In genomic region chr4:154297761-154298160, GRCm38 (mm10) we compare ENCODE assay signal across 10 mouse cellular contexts. TPM values are rescaled to one million over a fixed set of nuclear protein-coding genes. Genes with fewer than 3 reads are reported as not detected.
DNase-seq lines count a peak whose midpoint lies in the region; ATAC-seq and TF ChIP-seq lines count a peak whose summit lies in the region.
"Had no signal": no experiment of that assay in that cellular context is flagged by ENCODE, and none has a peak within 500 bp of the region (broad histone marks: within the 10 kb centered on the region; RNA-seq: fewer than 3 reads in every experiment).

No protein-coding gene starts in this region.

- no peak for TF ChIP-seq POLR2A in kidney, adult 2 months (IDR thresholded peaks at IDR 0.05; ENCODE audit: low read depth, low read length)

- ATAC-seq in neural tube, embryonic 15.5 days (ENCODE audit: low FRiP score), result no peak
- no peak; the same call in 1 of the 2 replicates for ATAC-seq in liver, postnatal 0 days
- ATAC-seq in forebrain, embryonic 12.5 days (ENCODE audit: low FRiP score), result no peak
- no peak for ATAC-seq in hindbrain, embryonic 11.5 days (ENCODE audit: low FRiP score)
- no peak for ATAC-seq in forebrain, embryonic 11.5 days (replicated peaks; ENCODE audit: low FRiP score)

- H3K36me3 ChIP-seq in neural tube, embryonic 15.5 days, result no peaks in the 10 kb centered on the region
- no peaks in the 10 kb centered on the region for H3K36me3 ChIP-seq in kidney, adult 2 months (ENCODE audit: control insufficient read depth, insufficient read depth, low read length)
- no peaks in the 10 kb centered on the region for H3K36me3 ChIP-seq in liver, postnatal 0 days (replicated peaks; ENCODE audit: insufficient read depth, low read length)
- H3K36me3 ChIP-seq in forebrain, embryonic 12.5 days (replicated peaks), result no peaks in the 10 kb centered on the region
- no peaks in the 10 kb centered on the region for H3K36me3 ChIP-seq in hindbrain, embryonic 11.5 days (ENCODE audit: control insufficient read depth, insufficient read depth, low read length)
- H3K36me3 ChIP-seq in forebrain, embryonic 11.5 days (ENCODE audit: control insufficient read depth, insufficient read depth, low read length), result no peaks in the 10 kb centered on the region
- H3K36me3 ChIP-seq: neural tube, embryonic 12.5 days had no signal

- H3K9me3 ChIP-seq in neural tube, embryonic 15.5 days (replicated peaks), result no peaks in the 10 kb centered on the region
- H3K9me3 ChIP-seq in liver, postnatal 0 days (ENCODE audit: low read length), result no peaks in the 10 kb centered on the region
- H3K9me3 ChIP-seq in forebrain, embryonic 12.5 days, result no peaks in the 10 kb centered on the region
- no peaks in the 10 kb centered on the region for H3K9me3 ChIP-seq in hindbrain, embryonic 11.5 days (ENCODE audit: control insufficient read depth, low read length)
- no peaks in the 10 kb centered on the region for H3K9me3 ChIP-seq in forebrain, embryonic 11.5 days (ENCODE audit: control insufficient read depth, low read length)
- H3K9me3 ChIP-seq: neural tube, embryonic 12.5 days had no signal

- H3K27ac ChIP-seq in neural tube, embryonic 15.5 days (replicated peaks), result no peak overlapping the region
- H3K27ac ChIP-seq in kidney, adult 2 months (ENCODE audit: insufficient read depth, low read depth, low read length), result peak overlapping the region; percentile 70
- no peak overlapping the region for H3K27ac ChIP-seq in liver, postnatal 0 days (ENCODE audit: low read depth)
- H3K27ac ChIP-seq in forebrain, embryonic 12.5 days, result no peak overlapping the region
- H3K27ac ChIP-seq in hindbrain, embryonic 11.5 days (ENCODE audit: low read depth, low read length), result no peak overlapping the region
- H3K27ac ChIP-seq in forebrain, embryonic 11.5 days (ENCODE audit: low read depth, low read length), result no peak overlapping the region
- H3K27ac ChIP-seq: neural tube, embryonic 12.5 days had no signal

- peaks cover 19% of the 10 kb centered on the region for H3K4me1 ChIP-seq in neural tube, embryonic 15.5 days
- H3K4me1 ChIP-seq in kidney, adult 2 months (ENCODE audit: control insufficient read depth, insufficient read depth, low read length), result peaks cover 31% of the 10 kb centered on the region
- peaks cover 17% of the 10 kb centered on the region for H3K4me1 ChIP-seq in liver, postnatal 0 days (ENCODE audit: insufficient read depth)
- H3K4me1 ChIP-seq in forebrain, embryonic 12.5 days, result peaks cover 15% of the 10 kb centered on the region
- 0 out of 2 replicates have a peak, but pooled peaks cover 5% of the 10 kb centered on the region for H3K4me1 ChIP-seq in hindbrain, embryonic 11.5 days (replicated peaks; ENCODE audit: control insufficient read depth, insufficient read depth, low read length)
- H3K4me1 ChIP-seq in forebrain, embryonic 11.5 days (replicated peaks; ENCODE audit: control insufficient read depth, insufficient read depth, low read length), result peaks cover 8% of the 10 kb centered on the region

- WGBS in neural tube, embryonic 15.5 days, result 40% methylated on average over 9 of the region's 9 CpGs
- WGBS in kidney, adult 2 months, result 29% methylated on average over 9 of the region's 9 CpGs
- WGBS in liver, postnatal 0 days (ENCODE audit: insufficient replicate concordance), result 26% methylated on average over 9 of the region's 9 CpGs
- WGBS in forebrain, embryonic 12.5 days, result 43% methylated on average over 9 of the region's 9 CpGs
- 30% methylated on average over 9 of the region's 9 CpGs for WGBS in hindbrain, embryonic 11.5 days
- WGBS in forebrain, embryonic 11.5 days, result 46% methylated on average over 9 of the region's 9 CpGs

- DNase-seq in neural tube, embryonic 10.5 days (ENCODE audit: extremely low spot score, low spot score), result peak; percentile 34
- peak; percentile 91 for DNase-seq in kidney, adult 2 months
- DNase-seq in liver, postnatal 0 days, result peak; percentile 37
- DNase-seq in hindbrain, embryonic 11.5 days (ENCODE audit: low spot score), result no peak
- no peak for DNase-seq in c-Kit-positive CD71-positive TER-119-positive erythroid progenitor cells, embryonic 14.5 days (ENCODE audit: low spot score)
- DNase-seq in forebrain, embryonic 11.5 days (ENCODE audit: low spot score), result no peak

- peaks cover 50% of the 10 kb centered on the region for H3K27me3 ChIP-seq in neural tube, embryonic 15.5 days (replicated peaks)
- H3K27me3 ChIP-seq in kidney, adult 2 months (replicated peaks; ENCODE audit: control insufficient read depth, insufficient read depth, low read length), result no peaks in the 10 kb centered on the region
- peaks cover 14% of the 10 kb centered on the region; the same call in 1 of the 2 replicates for H3K27me3 ChIP-seq in liver, postnatal 0 days (ENCODE audit: insufficient read depth, low read length)
- H3K27me3 ChIP-seq in forebrain, embryonic 12.5 days, result peaks cover 59% of the 10 kb centered on the region
- H3K27me3 ChIP-seq in hindbrain, embryonic 11.5 days (ENCODE audit: control insufficient read depth, insufficient read depth, low read length), result peaks cover 31% of the 10 kb centered on the region
- H3K27me3 ChIP-seq in forebrain, embryonic 11.5 days (ENCODE audit: control insufficient read depth, insufficient read depth, low read length), result peaks cover 28% of the 10 kb centered on the region

- H3K4me2 ChIP-seq in neural tube, embryonic 15.5 days, result no peak overlapping the region
- no peak overlapping the region for H3K4me2 ChIP-seq in liver, postnatal 0 days (ENCODE audit: low read depth, low read length)
- H3K4me2 ChIP-seq in forebrain, embryonic 12.5 days, result no peak overlapping the region
- H3K4me2 ChIP-seq in hindbrain, embryonic 11.5 days (replicated peaks; ENCODE audit: low read depth, low read length), result no peak overlapping the region
- H3K4me2 ChIP-seq in forebrain, embryonic 11.5 days (ENCODE audit: low read depth, low read length, severe bottlenecking), result no peak overlapping the region
- H3K4me2 ChIP-seq: neural tube, embryonic 12.5 days had no signal

- H3K4me3 ChIP-seq in neural tube, embryonic 15.5 days (replicated peaks), result no peak overlapping the region
- peak overlapping the region; percentile 30 for H3K4me3 ChIP-seq in kidney, adult 2 months (ENCODE audit: insufficient read depth, low read depth, low read length)
- no peak overlapping the region for H3K4me3 ChIP-seq in liver, postnatal 0 days (ENCODE audit: low read depth, low read length)
- H3K4me3 ChIP-seq in forebrain, embryonic 12.5 days (replicated peaks), result no peak overlapping the region
- no peak overlapping the region for H3K4me3 ChIP-seq in hindbrain, embryonic 11.5 days (ENCODE audit: low read depth, low read length)
- H3K4me3 ChIP-seq in forebrain, embryonic 11.5 days (ENCODE audit: low read depth, low read length), result no peak overlapping the region
- H3K4me3 ChIP-seq: neural tube, embryonic 12.5 days had no signal

- TF ChIP-seq EP300 in liver, postnatal 0 days (IDR thresholded peaks at IDR 0.05; ENCODE audit: low read depth), result no peak

- H3K9ac ChIP-seq in neural tube, embryonic 15.5 days (replicated peaks), result no peak overlapping the region
- H3K9ac ChIP-seq in liver, postnatal 0 days (replicated peaks), result no peak overlapping the region
- H3K9ac ChIP-seq in forebrain, embryonic 12.5 days, result no peak overlapping the region
- H3K9ac ChIP-seq in hindbrain, embryonic 11.5 days (ENCODE audit: low read depth, low read length), result no peak overlapping the region
- H3K9ac ChIP-seq in forebrain, embryonic 11.5 days (ENCODE audit: low read length), result no peak overlapping the region
- H3K9ac ChIP-seq: neural tube, embryonic 12.5 days had no signal

- TF ChIP-seq CTCF in kidney, adult 2 months (conservative IDR thresholded peaks at IDR 0.05; ENCODE audit: insufficient read depth, insufficient read length, low read depth, low read length), result no peak
- no peak for TF ChIP-seq CTCF in liver, postnatal 0 days (IDR thresholded peaks at IDR 0.05; ENCODE audit: low read depth)

RNA-seq across cellular contexts. Expression of gene Arhgef16, which starts 3.7 kb away (rescaled TPM):
- polyA plus RNA-seq in neural tube, embryonic 15.5 days (2015; fragmentation: Nextera tagmentation; extraction: Ambion mirVana), result 0.91 and 9.6 TPM in 2 replicates
- polyA plus RNA-seq in kidney, adult 2 months (2012; rRNA removed), result 58.6 and 66.8 TPM in 2 replicates
- polyA plus RNA-seq in liver, postnatal 0 days (2015; fragmentation: Nextera tagmentation; extraction: Ambion mirVana), result 3.2 and 4.3 TPM in 2 replicates
- 0.64 and 1.2 TPM in 2 replicates for polyA plus RNA-seq in forebrain, embryonic 12.5 days (2016; fragmentation: Nextera tagmentation; extraction: Ambion mirVana)
- polyA plus RNA-seq in hindbrain, embryonic 11.5 days (2014; fragmentation: Nextera tagmentation; extraction: Ambion mirVana), result 2.5 and 2.9 TPM in 2 replicates
- polyA plus RNA-seq in forebrain, embryonic 11.5 days (2014; fragmentation: Nextera tagmentation; extraction: Ambion mirVana), result 0.90 and 1.2 TPM in 2 replicates

RNA-seq across cellular contexts. Expression of gene B230104I21Rik, which starts 38.2 kb away (rescaled TPM):
- not detected in 2 replicates for polyA plus RNA-seq in neural tube, embryonic 15.5 days (2015; fragmentation: Nextera tagmentation; extraction: Ambion mirVana)
- not detected in 2 replicates for polyA plus RNA-seq in kidney, adult 2 months (2012; rRNA removed)
- not detected in 2 replicates for polyA plus RNA-seq in liver, postnatal 0 days (2015; fragmentation: Nextera tagmentation; extraction: Ambion mirVana)
- polyA plus RNA-seq in forebrain, embryonic 12.5 days (2016; fragmentation: Nextera tagmentation; extraction: Ambion mirVana), result 0.23 TPM in 1 of 2 replicates, not detected in the other
- not detected in 2 replicates for polyA plus RNA-seq in hindbrain, embryonic 11.5 days (2014; fragmentation: Nextera tagmentation; extraction: Ambion mirVana)
- polyA plus RNA-seq in forebrain, embryonic 11.5 days (2014; fragmentation: Nextera tagmentation; extraction: Ambion mirVana), result not detected in 2 replicates
- polyA plus RNA-seq: lung, embryonic 16.5 days; neural tube, embryonic 12.5 days had no signal

Comparison
In these comparisons a context has a peak if more than half of its experiments do, and no peak if none do; other contexts are left out.
1. DNase-seq: peak in neural tube, embryonic 10.5 days (single experiment), kidney, adult 2 months (single experiment) and liver, postnatal 0 days (single experiment); none in hindbrain, embryonic 11.5 days (single experiment), c-Kit-positive CD71-positive TER-119-positive erythroid progenitor cells, embryonic 14.5 days (single experiment) and forebrain, embryonic 11.5 days (single experiment).